Mouse (Mus musculus): ENCODE measurements at regions not wholly inside any gene's neighbourhood (a gene's known extent, or its start where the extent isn't known, plus 50 kb on each side); places are given as distances from the start of the nearest gene placed in this dataset.

- Histone ChIP-seq H3K9ac (ENCODE audit: low read length) (no peak overlapping the region), H3K4me1 (replicated peaks; ENCODE audit: control insufficient read depth, insufficient read depth) (no peaks in the 10 kb centered on the region), H3K36me3 (ENCODE audit: control insufficient read depth, insufficient read depth, low read length) (no peaks in the 10 kb centered on the region), H3K9me3 (ENCODE audit: control insufficient read depth, low read length) (no peaks in the 10 kb centered on the region), H3K27me3 (ENCODE audit: control insufficient read depth, insufficient read depth, low read length) (no peaks in the 10 kb centered on the region), H3K27ac (replicated peaks) (no peak overlapping the region), H3K4me3 (ENCODE audit: low read depth, low read length) (no peak overlapping the region), H3K4me2 (replicated peaks; ENCODE audit: low read depth) (no peak overlapping the region)
- no peak for DNase-seq (ENCODE audit: low spot score)
- ATAC-seq (ENCODE audit: low FRiP score, low TSS enrichment), result no peak
- no peak for TF ChIP-seq CTCF (IDR thresholded peaks at IDR 0.05; ENCODE audit: low read depth)
- no peak for TF ChIP-seq EP300 (optimal IDR thresholded peaks at IDR 0.05)
- WGBS, result 80% methylated on average over 5 of the region's 5 CpGs
These were observed 307.7 kb downstream of the Lmo7 start for GRCm38 (mm10) chr14:102037487-102037886.

GRCm38 (mm10) chr14:102031047-102031903 lies 301.5 kb downstream of the Lmo7 start:
- no peaks in the 10 kb centered on the region for H3K27me3 ChIP-seq (ENCODE audit: control insufficient read depth, insufficient read depth, low read length)
- ATAC-seq (ENCODE audit: low FRiP score, low TSS enrichment), result no peak
- no peaks in the 10 kb centered on the region for H3K9me3 ChIP-seq (ENCODE audit: control insufficient read depth, low read length)
- H3K9ac ChIP-seq (ENCODE audit: low read length), result no peak overlapping the region
- DNase-seq (ENCODE audit: low spot score), result no peak
- TF ChIP-seq CTCF (IDR thresholded peaks at IDR 0.05; ENCODE audit: low read depth), result no peak
- TF ChIP-seq EP300 (optimal IDR thresholded peaks at IDR 0.05), result no peak
- no peaks in the 10 kb centered on the region for H3K36me3 ChIP-seq (ENCODE audit: control insufficient read depth, insufficient read depth, low read length)
- no peaks in the 10 kb centered on the region for H3K4me1 ChIP-seq (replicated peaks; ENCODE audit: control insufficient read depth, insufficient read depth)
- H3K4me2 ChIP-seq (replicated peaks; ENCODE audit: low read depth), result peak overlapping the region; percentile 17; the same call in 1 of the 2 replicates
- no peak overlapping the region for H3K27ac ChIP-seq (replicated peaks)
- H3K4me3 ChIP-seq (ENCODE audit: low read depth, low read length), result no peak overlapping the region
- WGBS, result 48% methylated on average over 10 of the region's 10 CpGs

GRCm38 (mm10) chr14:102024646-102025045 lies 294.9 kb downstream of the Lmo7 start:
- 59% methylated on average over 3 of the region's 3 CpGs for WGBS
- H3K4me2 ChIP-seq (replicated peaks; ENCODE audit: low read depth), result no peak overlapping the region
- H3K27me3 ChIP-seq (ENCODE audit: control insufficient read depth, insufficient read depth, low read length), result no peaks in the 10 kb centered on the region
- ATAC-seq (ENCODE audit: low FRiP score, low TSS enrichment) (no peak), DNase-seq (ENCODE audit: low spot score) (no peak)
- no peaks in the 10 kb centered on the region for H3K9me3 ChIP-seq (ENCODE audit: control insufficient read depth, low read length)
- TF ChIP-seq CTCF (IDR thresholded peaks at IDR 0.05; ENCODE audit: low read depth) (no peak), EP300 (optimal IDR thresholded peaks at IDR 0.05) (no peak)
- H3K4me1 ChIP-seq (replicated peaks; ENCODE audit: control insufficient read depth, insufficient read depth), result 0 out of 2 replicates have a peak, but pooled peaks cover 2% of the 10 kb centered on the region
- H3K36me3 ChIP-seq (ENCODE audit: control insufficient read depth, insufficient read depth, low read length), result no peaks in the 10 kb centered on the region
- H3K4me3 ChIP-seq (ENCODE audit: low read depth, low read length), result no peak overlapping the region
- no peak overlapping the region for H3K27ac ChIP-seq (replicated peaks)
- no peak overlapping the region for H3K9ac ChIP-seq (ENCODE audit: low read length)

GRCm38 (mm10) chr14:102020161-102020605 lies 290.4 kb downstream of the Lmo7 start:
- H3K4me2 ChIP-seq (replicated peaks; ENCODE audit: low read depth), result no peak overlapping the region
- H3K36me3 ChIP-seq (ENCODE audit: control insufficient read depth, insufficient read depth, low read length), result no peaks in the 10 kb centered on the region
- H3K27me3 ChIP-seq (ENCODE audit: control insufficient read depth, insufficient read depth, low read length), result no peaks in the 10 kb centered on the region
- DNase-seq (ENCODE audit: low spot score), result no peak
- 62% methylated on average over 8 of the region's 8 CpGs for WGBS
- ATAC-seq (ENCODE audit: low FRiP score, low TSS enrichment), result no peak
- TF ChIP-seq CTCF (IDR thresholded peaks at IDR 0.05; ENCODE audit: low read depth) (no peak), EP300 (optimal IDR thresholded peaks at IDR 0.05) (no peak)
- H3K4me3 ChIP-seq (ENCODE audit: low read depth, low read length), result no peak overlapping the region
- H3K9me3 ChIP-seq (ENCODE audit: control insufficient read depth, low read length), result no peaks in the 10 kb centered on the region
- 0 out of 2 replicates have a peak, but pooled peaks cover 2% of the 10 kb centered on the region for H3K4me1 ChIP-seq (replicated peaks; ENCODE audit: control insufficient read depth, insufficient read depth)
- H3K9ac ChIP-seq (ENCODE audit: low read length), result no peak overlapping the region
- no peak overlapping the region for H3K27ac ChIP-seq (replicated peaks)

- TF ChIP-seq EP300 (optimal IDR thresholded peaks at IDR 0.05) (no peak), CTCF (IDR thresholded peaks at IDR 0.05; ENCODE audit: low read depth) (no peak)
These were observed 289.6 kb downstream of the Lmo7 start for GRCm38 (mm10) chr14:102019320-102019719.

GRCm38 (mm10) chr14:102016572-102016971 lies 286.8 kb downstream of the Lmo7 start:
- H3K4me1 ChIP-seq (replicated peaks; ENCODE audit: control insufficient read depth, insufficient read depth), result 0 out of 2 replicates have a peak, but pooled peaks cover 2% of the 10 kb centered on the region
- no peak for TF ChIP-seq CTCF (IDR thresholded peaks at IDR 0.05; ENCODE audit: low read depth)
- no peak for TF ChIP-seq EP300 (optimal IDR thresholded peaks at IDR 0.05)
- ATAC-seq (ENCODE audit: low FRiP score, low TSS enrichment), result no peak
- no peak for DNase-seq (ENCODE audit: low spot score)
- H3K27ac ChIP-seq (replicated peaks), result no peak overlapping the region
- H3K36me3 ChIP-seq (ENCODE audit: control insufficient read depth, insufficient read depth, low read length), result no peaks in the 10 kb centered on the region
- no peak overlapping the region for H3K9ac ChIP-seq (ENCODE audit: low read length)
- no peak overlapping the region for H3K4me3 ChIP-seq (ENCODE audit: low read depth, low read length)
- no peaks in the 10 kb centered on the region for H3K9me3 ChIP-seq (ENCODE audit: control insufficient read depth, low read length)
- no peak overlapping the region for H3K4me2 ChIP-seq (replicated peaks; ENCODE audit: low read depth)
- no peaks in the 10 kb centered on the region for H3K27me3 ChIP-seq (ENCODE audit: control insufficient read depth, insufficient read depth, low read length)

More at GRCm38 (mm10) chr14:102019320-102019719, 289.6 kb downstream of the Lmo7 start:
- Histone ChIP-seq H3K36me3 (ENCODE audit: control insufficient read depth, insufficient read depth, low read length) (no peaks in the 10 kb centered on the region), H3K4me2 (replicated peaks; ENCODE audit: low read depth) (no peak overlapping the region), H3K4me1 (replicated peaks; ENCODE audit: control insufficient read depth, insufficient read depth) (0 out of 2 replicates have a peak, but pooled peaks cover 2% of the 10 kb centered on the region), H3K9me3 (ENCODE audit: control insufficient read depth, low read length) (no peaks in the 10 kb centered on the region), H3K27ac (replicated peaks) (no peak overlapping the region), H3K9ac (ENCODE audit: low read length) (no peak overlapping the region), H3K4me3 (ENCODE audit: low read depth, low read length) (no peak overlapping the region), H3K27me3 (ENCODE audit: control insufficient read depth, insufficient read depth, low read length) (no peaks in the 10 kb centered on the region)
- 87% methylated on average over 2 of the region's 2 CpGs for WGBS
- ATAC-seq (ENCODE audit: low FRiP score, low TSS enrichment), result no peak
- DNase-seq (ENCODE audit: low spot score), result no peak

All from stomach, postnatal 0 days (tissue).